Mouse (Mus musculus): ENCODE measurements at regions not wholly inside any gene's neighbourhood (a gene's known extent, or its start where the extent isn't known, plus 50 kb on each side); places are given as distances from the start of the nearest gene placed in this dataset.
A peak's percentile ranks its signal among the peaks of the same experiment; 100 is the strongest.

DNA sequence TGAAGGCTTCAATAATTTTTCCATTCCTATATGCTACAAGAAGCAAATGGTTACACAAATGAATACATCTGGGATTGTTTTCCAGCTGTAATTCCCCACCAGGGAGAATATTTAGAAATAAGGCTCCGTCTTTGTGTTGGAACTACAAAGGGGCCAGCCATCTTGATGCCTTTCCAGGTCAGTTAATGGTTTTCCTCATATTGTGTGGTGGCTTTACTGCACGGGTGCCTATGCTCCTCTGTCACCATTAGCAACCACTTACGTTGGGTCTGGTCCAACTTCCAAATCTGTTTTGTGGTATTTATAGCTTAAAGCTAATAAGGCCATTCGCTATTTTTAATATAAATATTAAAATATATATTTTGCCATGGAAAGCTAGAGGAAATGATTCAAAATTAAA, 312.1 kb upstream of the Meox2 start:
- Histone ChIP-seq H3K36me3 (ENCODE audit: control insufficient read depth, insufficient read depth, low read length) (no peaks in the 10 kb centered on the region), H3K27ac (replicated peaks; ENCODE audit: low read depth, low read length) (no peak overlapping the region), H3K9me3 (ENCODE audit: control insufficient read depth, low read length) (no peaks in the 10 kb centered on the region), H3K4me3 (ENCODE audit: low read depth, low read length) (no peak overlapping the region), H3K27me3 (ENCODE audit: control insufficient read depth, insufficient read depth, low read length) (no peaks in the 10 kb centered on the region), H3K4me1 (ENCODE audit: control insufficient read depth, insufficient read depth, low read length) (peaks cover 6% of the 10 kb centered on the region; the same call in 1 of the 2 replicates), H3K9ac (ENCODE audit: low read length) (no peak overlapping the region), H3K4me2 (ENCODE audit: low read depth, severe bottlenecking) (no peak overlapping the region)
- ATAC-seq (ENCODE audit: insufficient number of reproducible peaks, low FRiP score, low TSS enrichment, low read depth) (no peak), DNase-seq (ENCODE audit: low spot score) (no peak)
- WGBS, result 38% methylated on average over 4 of the region's 4 CpGs

- ATAC-seq (ENCODE audit: insufficient number of reproducible peaks, low FRiP score, low TSS enrichment, low read depth) (no peak), DNase-seq (ENCODE audit: low spot score) (no peak)
- 87% methylated on average over 2 of the region's 2 CpGs for WGBS
- Histone ChIP-seq H3K9ac (ENCODE audit: low read length) (no peak overlapping the region), H3K4me1 (ENCODE audit: control insufficient read depth, insufficient read depth, low read length) (no peaks in the 10 kb centered on the region), H3K27me3 (ENCODE audit: control insufficient read depth, insufficient read depth, low read length) (no peaks in the 10 kb centered on the region), H3K4me3 (ENCODE audit: low read depth, low read length) (no peak overlapping the region), H3K27ac (replicated peaks; ENCODE audit: low read depth, low read length) (no peak overlapping the region), H3K4me2 (ENCODE audit: low read depth, severe bottlenecking) (no peak overlapping the region), H3K36me3 (ENCODE audit: control insufficient read depth, insufficient read depth, low read length) (no peaks in the 10 kb centered on the region), H3K9me3 (ENCODE audit: control insufficient read depth, low read length) (no peaks in the 10 kb centered on the region)
Observed at GRCm38 (mm10) chr12:36817938-36818337, 290.4 kb upstream of the Meox2 start.

DNA sequence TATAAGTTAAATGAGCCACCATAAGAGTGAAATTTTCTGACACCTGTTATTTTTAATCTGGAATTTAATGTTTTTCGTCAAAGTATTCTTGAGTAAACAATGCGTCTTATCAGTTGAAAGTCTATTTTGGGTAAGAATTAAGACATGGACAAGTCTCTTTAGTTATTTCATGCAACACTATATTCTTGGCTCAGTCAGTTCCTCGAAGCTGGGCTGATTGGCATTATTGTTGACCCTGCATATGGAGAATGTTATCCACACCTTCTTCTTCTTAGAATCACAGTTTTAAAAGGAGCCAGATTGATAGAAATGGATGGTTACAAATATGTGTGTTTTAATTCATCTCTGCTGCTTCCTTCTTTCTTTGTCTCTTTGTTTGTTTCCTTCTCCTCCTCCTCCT, 289.5 kb upstream of the Meox2 start:
- no peaks in the 10 kb centered on the region for H3K9me3 ChIP-seq (ENCODE audit: control insufficient read depth, low read length)
- H3K4me3 ChIP-seq (ENCODE audit: low read depth, low read length), result no peak overlapping the region
- ATAC-seq (ENCODE audit: insufficient number of reproducible peaks, low FRiP score, low TSS enrichment, low read depth) (no peak), DNase-seq (ENCODE audit: low spot score) (no peak)
- no peak overlapping the region for H3K4me2 ChIP-seq (ENCODE audit: low read depth, severe bottlenecking)
- no peak overlapping the region for H3K9ac ChIP-seq (ENCODE audit: low read length)
- H3K27ac ChIP-seq (replicated peaks; ENCODE audit: low read depth, low read length), result no peak overlapping the region
- WGBS, result 89% methylated on average over 3 of the region's 3 CpGs
- no peaks in the 10 kb centered on the region for H3K27me3 ChIP-seq (ENCODE audit: control insufficient read depth, insufficient read depth, low read length)
- H3K4me1 ChIP-seq (ENCODE audit: control insufficient read depth, insufficient read depth, low read length), result no peaks in the 10 kb centered on the region
- no peaks in the 10 kb centered on the region for H3K36me3 ChIP-seq (ENCODE audit: control insufficient read depth, insufficient read depth, low read length)

GRCm38 (mm10) chr12:36826766-36827165, 281.6 kb upstream of the Meox2 start:
- Histone ChIP-seq H3K27me3 (ENCODE audit: control insufficient read depth, insufficient read depth, low read length) (no peaks in the 10 kb centered on the region), H3K4me1 (ENCODE audit: control insufficient read depth, insufficient read depth, low read length) (no peaks in the 10 kb centered on the region), H3K9me3 (ENCODE audit: control insufficient read depth, low read length) (no peaks in the 10 kb centered on the region), H3K4me2 (ENCODE audit: low read depth, severe bottlenecking) (no peak overlapping the region), H3K9ac (ENCODE audit: low read length) (no peak overlapping the region), H3K4me3 (ENCODE audit: low read depth, low read length) (no peak overlapping the region), H3K27ac (replicated peaks; ENCODE audit: low read depth, low read length) (no peak overlapping the region), H3K36me3 (ENCODE audit: control insufficient read depth, insufficient read depth, low read length) (no peaks in the 10 kb centered on the region)
- DNase-seq (ENCODE audit: low spot score) (peak; percentile 38), ATAC-seq (ENCODE audit: insufficient number of reproducible peaks, low FRiP score, low TSS enrichment, low read depth) (peak; percentile 31; the same call in 1 of the 2 replicates)
- WGBS, result 63% methylated on average over 6 of the region's 6 CpGs

DNA sequence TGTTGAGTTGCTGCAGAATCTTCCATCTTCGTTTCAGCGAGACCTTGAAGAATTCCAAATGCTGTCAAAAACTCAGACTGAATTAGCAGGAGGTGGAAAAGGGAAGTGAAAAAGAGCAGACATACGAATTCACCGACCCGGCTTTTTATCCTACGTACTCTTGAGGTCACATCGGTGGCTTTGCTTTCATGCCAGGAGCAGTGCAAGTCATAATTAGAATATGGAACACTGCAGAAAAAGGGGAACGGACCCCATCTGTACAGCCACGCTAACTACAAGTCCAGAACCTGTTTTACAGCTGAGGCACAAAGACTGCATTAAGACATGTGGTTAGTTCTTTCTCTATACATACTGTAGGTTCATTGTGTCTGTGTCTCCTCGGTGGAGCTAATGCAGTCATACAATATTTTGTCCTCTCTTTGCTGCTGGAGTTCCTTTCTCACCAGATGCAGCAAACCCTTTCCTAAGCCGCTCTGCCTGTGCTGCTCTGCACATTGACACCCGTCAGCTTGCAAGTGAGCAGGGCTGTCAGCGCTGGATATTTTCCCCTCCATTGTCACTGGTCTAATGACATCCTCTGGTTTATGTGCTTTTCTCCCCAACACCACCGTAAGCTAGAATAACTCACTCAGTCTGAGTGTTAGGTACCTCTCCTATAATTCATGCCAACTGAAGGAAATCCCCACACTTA, 276.9 kb upstream of the Meox2 start:
- DNase-seq (ENCODE audit: low spot score), result peak; percentile 34
- ATAC-seq (ENCODE audit: insufficient number of reproducible peaks, low FRiP score, low TSS enrichment, low read depth), result no peak
- H3K4me2 ChIP-seq (ENCODE audit: low read depth, severe bottlenecking), result no peak overlapping the region
- no peak overlapping the region for H3K4me3 ChIP-seq (ENCODE audit: low read depth, low read length)
- WGBS, result 54% methylated on average over 14 of the region's 14 CpGs
- H3K4me1 ChIP-seq (ENCODE audit: control insufficient read depth, insufficient read depth, low read length), result no peaks in the 10 kb centered on the region
- no peaks in the 10 kb centered on the region for H3K36me3 ChIP-seq (ENCODE audit: control insufficient read depth, insufficient read depth, low read length)
- H3K9me3 ChIP-seq (ENCODE audit: control insufficient read depth, low read length), result no peaks in the 10 kb centered on the region
- no peaks in the 10 kb centered on the region for H3K27me3 ChIP-seq (ENCODE audit: control insufficient read depth, insufficient read depth, low read length)
- H3K27ac ChIP-seq (replicated peaks; ENCODE audit: low read depth, low read length), result no peak overlapping the region
- H3K9ac ChIP-seq (ENCODE audit: low read length), result no peak overlapping the region

DNA sequence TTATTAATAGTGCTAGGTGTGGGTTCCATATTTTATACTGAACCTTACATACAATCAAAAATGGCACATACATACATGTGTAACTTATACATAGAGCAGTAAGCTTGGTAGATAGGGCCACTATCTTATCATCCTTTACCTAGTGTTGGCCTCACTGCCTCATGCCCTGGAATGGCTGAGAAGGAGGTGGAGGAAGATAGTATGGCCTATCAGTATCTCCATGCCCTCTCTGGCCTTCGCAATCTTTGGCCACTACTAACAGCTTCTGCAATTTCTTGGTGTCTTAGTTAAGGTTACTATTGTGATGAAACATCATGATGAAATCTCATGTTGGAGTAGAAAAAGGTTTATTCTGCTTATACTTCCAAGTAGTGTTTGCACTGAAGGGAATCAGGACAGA, 265.4 kb upstream of the Meox2 start:
- 96% methylated on average over 1 of the region's 1 CpGs for WGBS
- no peak for ATAC-seq (ENCODE audit: insufficient number of reproducible peaks, low FRiP score, low TSS enrichment, low read depth)

DNA sequence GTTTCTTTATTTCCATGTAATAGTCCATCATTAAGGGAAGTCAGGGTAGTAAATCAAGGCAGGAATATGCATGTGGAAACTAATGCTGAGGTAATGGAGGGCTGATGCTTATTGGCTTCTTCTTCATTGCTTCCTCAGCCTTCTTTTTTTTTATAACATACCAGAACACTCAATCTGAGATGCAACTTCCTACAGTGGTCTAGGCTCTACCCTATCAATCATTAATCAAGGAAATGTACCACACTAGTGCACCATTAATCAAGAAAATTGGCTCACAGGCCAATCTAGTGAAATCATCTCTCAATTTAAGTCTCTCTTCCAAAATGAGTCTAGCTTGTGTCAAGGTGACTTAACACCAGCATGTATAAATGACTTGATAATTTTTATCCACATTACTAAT, 263.2 kb upstream of the Meox2 start:
- Histone ChIP-seq H3K4me1 (ENCODE audit: control insufficient read depth, insufficient read depth, low read length) (no peaks in the 10 kb centered on the region), H3K9ac (ENCODE audit: low read length) (no peak overlapping the region)
- ATAC-seq (ENCODE audit: insufficient number of reproducible peaks, low FRiP score, low TSS enrichment, low read depth), result no peak

More for the DNA sequence above, 265.4 kb upstream of the Meox2 start:
- H3K9ac ChIP-seq (ENCODE audit: low read length), result no peak overlapping the region
- no peaks in the 10 kb centered on the region for H3K4me1 ChIP-seq (ENCODE audit: control insufficient read depth, insufficient read depth, low read length)
- H3K27me3 ChIP-seq (ENCODE audit: control insufficient read depth, insufficient read depth, low read length), result no peaks in the 10 kb centered on the region
- no peak overlapping the region for H3K27ac ChIP-seq (replicated peaks; ENCODE audit: low read depth, low read length)
- DNase-seq (ENCODE audit: low spot score), result no peak
- no peak overlapping the region for H3K4me2 ChIP-seq (ENCODE audit: low read depth, severe bottlenecking)
- H3K36me3 ChIP-seq (ENCODE audit: control insufficient read depth, insufficient read depth, low read length), result no peaks in the 10 kb centered on the region
- H3K4me3 ChIP-seq (ENCODE audit: low read depth, low read length), result no peak overlapping the region
- H3K9me3 ChIP-seq (ENCODE audit: control insufficient read depth, low read length), result no peaks in the 10 kb centered on the region

GRCm38 (mm10) chr12:36849086-36849485, 259.3 kb upstream of the Meox2 start:
- 85% methylated on average over 2 of the region's 2 CpGs for WGBS

More for the DNA sequence above, 263.2 kb upstream of the Meox2 start:
- Histone ChIP-seq H3K4me3 (ENCODE audit: low read depth, low read length) (no peak overlapping the region), H3K27ac (replicated peaks; ENCODE audit: low read depth, low read length) (no peak overlapping the region), H3K36me3 (ENCODE audit: control insufficient read depth, insufficient read depth, low read length) (no peaks in the 10 kb centered on the region), H3K27me3 (ENCODE audit: control insufficient read depth, insufficient read depth, low read length) (no peaks in the 10 kb centered on the region), H3K9me3 (ENCODE audit: control insufficient read depth, low read length) (no peaks in the 10 kb centered on the region), H3K4me2 (ENCODE audit: low read depth, severe bottlenecking) (no peak overlapping the region)
- DNase-seq (ENCODE audit: low spot score), result no peak

DNA sequence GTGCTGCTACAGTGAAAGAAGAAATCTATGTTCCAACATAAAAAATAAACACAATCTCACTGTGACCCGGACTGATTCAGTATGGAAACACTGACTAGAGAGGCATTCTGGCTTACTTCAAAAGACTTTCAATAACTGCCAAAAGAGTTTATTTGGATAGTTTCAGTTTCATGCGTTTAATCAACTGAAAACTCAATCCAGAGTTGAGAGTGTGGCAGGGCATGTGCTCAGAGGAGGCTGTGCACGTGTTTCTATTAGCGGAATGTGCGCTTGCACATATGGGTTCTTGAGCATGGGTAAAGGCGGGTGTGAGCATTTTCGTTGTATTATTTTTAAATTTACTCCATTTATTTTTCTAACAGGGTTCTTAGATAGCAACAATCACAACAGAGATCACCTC, 245.2 kb upstream of the Meox2 start:
- Histone ChIP-seq H3K9ac (ENCODE audit: low read length) (no peak overlapping the region), H3K4me1 (ENCODE audit: control insufficient read depth, insufficient read depth, low read length) (no peaks in the 10 kb centered on the region), H3K9me3 (ENCODE audit: control insufficient read depth, low read length) (no peaks in the 10 kb centered on the region), H3K4me2 (ENCODE audit: low read depth, severe bottlenecking) (no peak overlapping the region), H3K27ac (replicated peaks; ENCODE audit: low read depth, low read length) (no peak overlapping the region), H3K36me3 (ENCODE audit: control insufficient read depth, insufficient read depth, low read length) (no peaks in the 10 kb centered on the region), H3K27me3 (ENCODE audit: control insufficient read depth, insufficient read depth, low read length) (no peaks in the 10 kb centered on the region), H3K4me3 (ENCODE audit: low read depth, low read length) (no peak overlapping the region)
- ATAC-seq (ENCODE audit: insufficient number of reproducible peaks, low FRiP score, low TSS enrichment, low read depth) (no peak), DNase-seq (ENCODE audit: low spot score) (no peak)
- 84% methylated on average over 7 of the region's 7 CpGs for WGBS

More at GRCm38 (mm10) chr12:36849086-36849485, 259.3 kb upstream of the Meox2 start:
- no peaks in the 10 kb centered on the region for H3K36me3 ChIP-seq (ENCODE audit: control insufficient read depth, insufficient read depth, low read length)
- H3K4me3 ChIP-seq (ENCODE audit: low read depth, low read length), result no peak overlapping the region
- H3K4me1 ChIP-seq (ENCODE audit: control insufficient read depth, insufficient read depth, low read length), result no peaks in the 10 kb centered on the region
- DNase-seq (ENCODE audit: low spot score) (no peak), ATAC-seq (ENCODE audit: insufficient number of reproducible peaks, low FRiP score, low TSS enrichment, low read depth) (no peak)
- H3K27me3 ChIP-seq (ENCODE audit: control insufficient read depth, insufficient read depth, low read length), result no peaks in the 10 kb centered on the region
- H3K27ac ChIP-seq (replicated peaks; ENCODE audit: low read depth, low read length), result no peak overlapping the region
- no peak overlapping the region for H3K9ac ChIP-seq (ENCODE audit: low read length)
- no peaks in the 10 kb centered on the region for H3K9me3 ChIP-seq (ENCODE audit: control insufficient read depth, low read length)
- H3K4me2 ChIP-seq (ENCODE audit: low read depth, severe bottlenecking), result no peak overlapping the region

All from limb, embryonic 11.5 days (tissue).